Mouse (Mus musculus): ENCODE results near the gene Cep290. TPM values are rescaled to one million over a fixed set of nuclear protein-coding genes. Genes with fewer than 3 reads are reported as not detected.
A peak's percentile ranks its signal among the peaks of the same experiment; 100 is the strongest.

The Cep290 gene
- total and polyA plus RNA-seq, 3 experiments, result 3.8 to 5.2 TPM; not detected in 1

- Histone ChIP-seq H3K27me3 (ENCODE audit: control insufficient read depth in 1 of 2, insufficient read depth in 2 of 2, low read length in 2 of 2) (no peaks in the 10 kb centered on the region), H3K36me3 (ENCODE audit: control insufficient read depth in 1 of 2, insufficient read depth in 2 of 2, low read length in 2 of 2) (peaks cover 0 to 1% of the 10 kb centered on the region in 2 experiments; a peak in 1 of 4 replicates), H3K4me1 (ENCODE audit: control insufficient read depth in 1 of 2, insufficient read depth in 2 of 2, low read length in 2 of 2) (peaks cover 3 to 4% of the 10 kb centered on the region in 2 experiments; a peak in 2 of 4 replicates)
These were observed 4.6 kb downstream of the Cep290 start for GRCm38 (mm10) chr10:100491916-100492315.

GRCm38 (mm10) chr10:100498309-100498708, 11.0 kb downstream of the Cep290 start:
- Histone ChIP-seq H3K27me3 (ENCODE audit: control insufficient read depth in 1 of 2, insufficient read depth in 2 of 2, low read length in 2 of 2) (no peaks in the 10 kb centered on the region), H3K9ac (ENCODE audit: control insufficient read depth, low read depth, low read length, poor library complexity, severe bottlenecking) (no peak overlapping the region), H3K9me3 (replicated peaks; ENCODE audit: insufficient read depth, low read length) (no peaks in the 10 kb centered on the region), H3K27ac (ENCODE audit: control insufficient read depth, low read depth, low read length) (peak overlapping the region; percentile 49), H3K36me3 (ENCODE audit: control insufficient read depth in 1 of 2, insufficient read depth in 2 of 2, low read length in 2 of 2) (peaks cover 1 to 11% of the 10 kb centered on the region in 2 experiments), H3K4me1 (ENCODE audit: control insufficient read depth in 1 of 2, insufficient read depth in 2 of 2, low read length in 2 of 2) (peaks cover 4 to 6% of the 10 kb centered on the region in 2 experiments; a peak in 2 of 4 replicates), H3K79me2 (ENCODE audit: control insufficient read depth, insufficient read depth, low read length, poor library complexity) (no peaks in the 10 kb centered on the region), H3K4me3 (ENCODE audit: control insufficient read depth in 1 of 2, insufficient read depth in 1 of 2, low read depth in 2 of 2, low read length in 2 of 2) (no peak overlapping the region)
- peak; percentile 88 for TF ChIP-seq TCF12 (IDR thresholded peaks at IDR 0.05; ENCODE audit: low read depth, low read length)
- TF ChIP-seq SMC3 (IDR thresholded peaks at IDR 0.05; ENCODE audit: low read depth, low read length), result peak; percentile 9; the same call in 1 of the 2 replicates
- TF ChIP-seq GATA1 (IDR thresholded peaks at IDR 0.05; ENCODE audit: low read depth, low read length), result peak; percentile 86
- TF ChIP-seq EP300 (IDR thresholded peaks at IDR 0.05; ENCODE audit: low read depth in 1 of 2, low read length in 2 of 2), result peak; percentile 61 to 85; a peak in 3 of 4 replicates
- peak; percentile 65; the same call in 1 of the 2 replicates for TF ChIP-seq ETS1 (IDR thresholded peaks at IDR 0.05; ENCODE audit: low read depth, low read length)
- TF ChIP-seq ZMIZ1 (IDR thresholded peaks at IDR 0.05; ENCODE audit: low read depth, low read length), result no peak
- no peak for TF ChIP-seq ZKSCAN1 (IDR thresholded peaks at IDR 0.05; ENCODE audit: low read depth, low read length)
- peak; percentile 53 for TF ChIP-seq TAL1 (IDR thresholded peaks at IDR 0.05; ENCODE audit: low read length)
- TF ChIP-seq RCOR1 (IDR thresholded peaks at IDR 0.05; ENCODE audit: low read depth, low read length), result peak; percentile 48; the same call in 1 of the 2 replicates
- DNase-seq (ENCODE audit: low read depth, low spot score), result peak; percentile 59

More at GRCm38 (mm10) chr10:100491916-100492315, 4.6 kb downstream of the Cep290 start:
- H3K27ac ChIP-seq (ENCODE audit: control insufficient read depth, low read depth, low read length), result no peak overlapping the region
- no peak overlapping the region for H3K4me3 ChIP-seq (ENCODE audit: control insufficient read depth in 1 of 2, insufficient read depth in 1 of 2, low read depth in 2 of 2, low read length in 2 of 2)
- H3K9me3 ChIP-seq (replicated peaks; ENCODE audit: insufficient read depth, low read length), result no peaks in the 10 kb centered on the region
- no peak for DNase-seq (ENCODE audit: low read depth, low spot score)
- TF ChIP-seq ZC3H11A (IDR thresholded peaks at IDR 0.05; ENCODE audit: low read depth, low read length), result no peak
- TF ChIP-seq MAZ (IDR thresholded peaks at IDR 0.05; ENCODE audit: low read depth, low read length), result no peak
- TF ChIP-seq ELF1 (IDR thresholded peaks at IDR 0.05; ENCODE audit: low read depth, low read length), result no peak
- TF ChIP-seq ZNF384 (IDR thresholded peaks at IDR 0.05; ENCODE audit: low read depth, low read length), result no peak
- no peak for TF ChIP-seq GATA1 (IDR thresholded peaks at IDR 0.05; ENCODE audit: low read depth, low read length)
- peaks cover 1% of the 10 kb centered on the region; the same call in 1 of the 2 replicates for H3K79me2 ChIP-seq (ENCODE audit: control insufficient read depth, insufficient read depth, low read length, poor library complexity)
- no peak overlapping the region for H3K9ac ChIP-seq (ENCODE audit: control insufficient read depth, low read depth, low read length, poor library complexity, severe bottlenecking)

- H3K27me3 ChIP-seq (ENCODE audit: control insufficient read depth in 1 of 2, insufficient read depth in 2 of 2, low read length in 2 of 2), result no peaks in the 10 kb centered on the region
- no peak overlapping the region for H3K4me3 ChIP-seq (ENCODE audit: control insufficient read depth in 1 of 2, insufficient read depth in 1 of 2, low read depth in 2 of 2, low read length in 2 of 2)
- TF ChIP-seq POLR2AphosphoS5 (IDR thresholded peaks at IDR 0.05; ENCODE audit: borderline replicate concordance, low read depth, low read length) (no peak), MAZ (IDR thresholded peaks at IDR 0.05; ENCODE audit: low read depth, low read length) (no peak), ZC3H11A (IDR thresholded peaks at IDR 0.05; ENCODE audit: low read depth, low read length) (no peak), CHD2 (IDR thresholded peaks at IDR 0.05; ENCODE audit: low read length) (no peak), ETS1 (IDR thresholded peaks at IDR 0.05; ENCODE audit: low read depth, low read length) (no peak), TAL1 (IDR thresholded peaks at IDR 0.05; ENCODE audit: low read length) (no peak), HCFC1 (IDR thresholded peaks at IDR 0.05; ENCODE audit: low read depth, low read length) (no peak), GABPA (IDR thresholded peaks at IDR 0.05; ENCODE audit: low read depth, low read length) (no peak), CHD1 (IDR thresholded peaks at IDR 0.05; ENCODE audit: low read depth, low read length) (no peak), ZMIZ1 (IDR thresholded peaks at IDR 0.05; ENCODE audit: low read depth, low read length) (no peak), MYC (IDR thresholded peaks at IDR 0.05; ENCODE audit: low read depth, low read length) (no peak), RCOR1 (IDR thresholded peaks at IDR 0.05; ENCODE audit: low read depth, low read length) (no peak), E2F4 (IDR thresholded peaks at IDR 0.05; ENCODE audit: borderline replicate concordance, low read depth, low read length) (no peak), SIN3A (IDR thresholded peaks at IDR 0.05; ENCODE audit: low read length) (no peak), NELFE (IDR thresholded peaks at IDR 0.05; ENCODE audit: low read depth, low read length) (no peak), UBTF (IDR thresholded peaks at IDR 0.05; ENCODE audit: borderline replicate concordance, insufficient read depth, low read depth, low read length) (no peak)
- no peaks in the 10 kb centered on the region for H3K9me3 ChIP-seq (replicated peaks; ENCODE audit: insufficient read depth, low read length)
- H3K27ac ChIP-seq (ENCODE audit: control insufficient read depth, low read depth, low read length), result no peak overlapping the region
- peaks cover 0 to 4% of the 10 kb centered on the region in 2 experiments; a peak in 2 of 4 replicates for H3K4me1 ChIP-seq (ENCODE audit: control insufficient read depth in 1 of 2, insufficient read depth in 2 of 2, low read length in 2 of 2)
- no peak for DNase-seq (ENCODE audit: low read depth, low spot score)
- no peaks in the 10 kb centered on the region for H3K79me2 ChIP-seq (ENCODE audit: control insufficient read depth, insufficient read depth, low read length, poor library complexity)
- H3K9ac ChIP-seq (ENCODE audit: control insufficient read depth, low read depth, low read length, poor library complexity, severe bottlenecking), result no peak overlapping the region
- H3K36me3 ChIP-seq (ENCODE audit: control insufficient read depth in 1 of 2, insufficient read depth in 2 of 2, low read length in 2 of 2), result peaks cover 4 to 7% of the 10 kb centered on the region in 2 experiments; a peak in 3 of 4 replicates
These were observed 20.8 kb downstream of the Cep290 start for GRCm38 (mm10) chr10:100508170-100508569.
